Mouse (Mus musculus): ENCODE measurements around the gene Sfxn2. TPM values are rescaled to one million over a fixed set of nuclear protein-coding genes. Genes with fewer than 3 reads are reported as not detected.

Gene Sfxn2
- polyA plus RNA-seq, 1 experiment from 2014 or later, result 10.2 TPM

DNA sequence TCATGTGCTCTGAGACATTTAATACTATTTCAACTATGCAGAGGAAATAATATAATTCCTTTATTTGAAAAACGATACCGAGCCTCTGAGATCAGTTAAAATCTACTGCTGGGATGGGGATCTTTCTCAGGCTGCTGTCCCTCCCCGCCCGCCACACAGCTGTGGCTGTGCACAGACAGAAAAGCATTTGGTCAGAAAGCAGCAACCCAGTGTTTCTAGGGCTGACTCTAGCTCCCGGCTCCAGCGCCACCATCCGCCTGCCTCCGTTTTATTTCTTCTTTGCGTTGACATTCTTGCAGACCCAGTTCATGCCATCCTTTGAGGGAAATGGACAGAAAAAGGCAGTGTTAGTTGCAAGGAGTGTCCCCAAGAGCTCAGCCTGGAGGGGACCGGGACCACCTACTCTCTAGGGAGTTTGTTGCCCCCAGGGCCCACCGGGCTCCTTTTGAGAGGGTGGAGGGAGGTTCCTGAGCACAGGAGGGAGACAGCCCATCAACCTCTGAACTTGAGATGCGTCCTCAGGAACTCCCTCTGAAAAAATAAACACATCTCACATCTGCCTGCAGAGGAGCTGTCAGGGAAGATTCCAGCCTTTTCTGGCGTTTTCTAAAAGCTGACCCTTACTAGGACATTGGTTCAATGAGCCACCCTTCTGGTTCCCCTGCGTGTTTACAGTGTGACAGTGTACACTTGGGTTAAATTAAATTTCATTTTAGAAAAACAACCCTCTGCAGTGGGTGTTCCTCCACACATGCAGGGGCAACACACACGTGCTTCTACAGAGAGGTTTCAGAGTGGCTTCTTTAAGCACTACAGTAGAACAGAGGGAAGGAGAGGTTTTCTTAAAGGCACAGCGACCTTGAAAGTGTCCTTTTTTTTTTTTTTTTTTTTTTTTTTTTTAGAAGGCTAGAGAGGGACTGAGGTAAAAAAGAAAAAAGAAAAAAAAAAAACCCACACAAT is 41.8 kb upstream of the Sfxn2 start:
- peak overlapping the region; percentile 91 for H3K27ac ChIP-seq (replicated peaks)
- H3K27me3 ChIP-seq, result no peaks in the 10 kb centered on the region
- no peak for ATAC-seq (ENCODE audit: low FRiP score, low read depth)
- H3K4me1 ChIP-seq (replicated peaks), result peaks cover 79% of the 10 kb centered on the region
- peak overlapping the region; percentile 18; the same call in 1 of the 2 replicates for H3K9ac ChIP-seq
- peak overlapping the region; percentile 21 for H3K4me2 ChIP-seq
- H3K4me3 ChIP-seq, result no peak overlapping the region
- H3K36me3 ChIP-seq, result no peaks in the 10 kb centered on the region
- WGBS, result 7% methylated on average over 16 of the region's 16 CpGs
- H3K9me3 ChIP-seq, result no peaks in the 10 kb centered on the region

DNA sequence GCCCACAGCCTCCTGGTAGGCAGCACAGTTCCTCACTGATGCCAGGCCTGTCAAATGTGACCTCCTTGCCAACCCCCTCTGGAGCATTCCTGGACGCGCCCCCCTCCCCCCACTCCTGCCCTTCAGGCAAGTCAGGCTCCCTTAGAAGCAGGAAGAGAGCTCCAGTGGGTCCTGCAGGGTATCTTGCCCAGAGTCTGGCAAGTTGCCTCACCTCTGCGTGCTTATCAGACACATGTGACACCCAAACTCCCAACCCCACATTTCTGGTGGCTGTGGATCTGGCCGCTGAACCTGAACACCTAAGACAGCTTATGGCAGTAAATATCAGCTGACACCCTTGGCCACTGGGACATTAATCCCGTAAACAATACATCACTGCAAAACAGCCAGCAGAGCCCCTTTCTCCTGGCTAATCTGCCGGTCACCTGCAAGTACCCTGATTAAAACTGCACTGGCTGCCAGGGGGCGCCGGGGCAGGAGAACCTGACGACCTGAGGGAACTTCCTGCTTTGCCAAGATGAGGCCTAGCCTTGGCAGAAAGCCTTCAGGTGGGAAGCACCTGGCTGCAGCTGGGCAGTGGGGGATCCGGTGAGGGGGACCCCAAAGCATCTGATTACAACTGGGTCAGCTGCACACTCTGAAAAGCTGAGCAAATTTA is 41.0 kb upstream of the Sfxn2 start:
- ATAC-seq (ENCODE audit: low FRiP score, low read depth), result no peak
- Histone ChIP-seq H3K4me2 (no peak overlapping the region; the same call in 1 of the 2 replicates), H3K9ac (peak overlapping the region; percentile 23; the same call in 1 of the 2 replicates), H3K9me3 (no peaks in the 10 kb centered on the region), H3K4me1 (replicated peaks) (peaks cover 72% of the 10 kb centered on the region), H3K27me3 (no peaks in the 10 kb centered on the region), H3K27ac (replicated peaks) (peak overlapping the region; percentile 76), H3K4me3 (no peak overlapping the region), H3K36me3 (no peaks in the 10 kb centered on the region)
- 11% methylated on average over 10 of the region's 10 CpGs for WGBS

GRCm38 (mm10) chr19:46533066-46533465 is 40.1 kb upstream of the Sfxn2 start:
- Histone ChIP-seq H3K4me2 (no peak overlapping the region), H3K27me3 (no peaks in the 10 kb centered on the region), H3K4me3 (no peak overlapping the region), H3K9me3 (no peaks in the 10 kb centered on the region), H3K36me3 (no peaks in the 10 kb centered on the region), H3K27ac (replicated peaks) (peak overlapping the region; percentile 76), H3K9ac (no peak overlapping the region), H3K4me1 (replicated peaks) (peaks cover 63% of the 10 kb centered on the region)
- no peak for ATAC-seq (ENCODE audit: low FRiP score, low read depth)
- 58% methylated on average over 4 of the region's 4 CpGs for WGBS

DNA sequence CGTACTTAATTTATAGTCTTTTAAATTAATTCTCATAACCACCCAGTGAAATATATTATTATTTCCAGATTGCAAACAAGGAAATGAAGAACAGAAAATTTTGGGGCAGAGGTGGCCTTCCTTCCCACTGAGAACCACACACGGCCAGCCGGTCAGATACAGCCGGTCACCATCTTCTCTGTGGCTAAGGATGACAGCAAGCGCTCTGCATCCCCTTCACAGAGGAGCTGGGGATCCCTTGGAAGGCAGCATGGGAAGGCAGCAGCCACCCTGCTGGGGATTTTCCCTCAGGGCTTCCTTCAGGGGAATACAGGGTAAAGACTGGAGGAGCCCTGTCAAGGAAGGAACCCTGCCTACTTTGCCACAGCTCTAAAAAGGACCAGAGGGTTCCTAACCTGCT is 39.6 kb upstream of the Sfxn2 start:
- no peak overlapping the region for H3K4me2 ChIP-seq
- no peaks in the 10 kb centered on the region for H3K27me3 ChIP-seq
- H3K9me3 ChIP-seq, result no peaks in the 10 kb centered on the region
- H3K9ac ChIP-seq, result no peak overlapping the region
- H3K36me3 ChIP-seq, result no peaks in the 10 kb centered on the region
- ATAC-seq (ENCODE audit: low FRiP score, low read depth), result no peak
- H3K4me3 ChIP-seq, result no peak overlapping the region
- peaks cover 58% of the 10 kb centered on the region for H3K4me1 ChIP-seq (replicated peaks)
- H3K27ac ChIP-seq (replicated peaks), result peak overlapping the region; percentile 76; the same call in 1 of the 2 replicates
- WGBS, result 59% methylated on average over 5 of the region's 5 CpGs

DNA sequence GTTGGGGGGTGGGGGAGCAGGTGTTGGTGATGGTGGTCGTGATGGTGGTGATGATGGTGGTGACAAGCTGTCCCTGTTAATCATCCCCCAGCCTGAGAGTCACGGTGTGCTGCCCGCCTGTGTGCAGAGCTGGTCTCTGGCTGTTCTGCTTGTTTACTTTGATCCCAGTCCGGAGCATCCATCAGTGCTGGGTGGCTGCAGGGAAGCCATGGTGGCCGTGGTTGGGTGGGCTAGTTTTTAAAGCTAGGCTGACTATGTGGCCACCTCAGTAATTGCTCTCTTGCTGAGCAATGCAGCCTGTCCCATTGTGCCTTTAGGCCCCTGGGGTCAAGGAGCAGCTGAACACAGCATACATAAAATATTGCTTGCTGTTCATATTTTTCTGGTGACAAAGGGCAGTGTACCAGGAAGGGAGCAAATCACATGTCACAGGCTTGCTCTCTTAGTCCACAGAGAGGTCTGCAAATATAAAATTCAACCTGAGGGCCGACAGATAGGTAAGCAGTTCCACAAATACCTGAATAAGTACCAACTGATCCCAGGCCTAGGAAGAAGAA is 38.5 kb upstream of the Sfxn2 start:
- H3K4me3 ChIP-seq, result no peak overlapping the region
- no peaks in the 10 kb centered on the region for H3K9me3 ChIP-seq
- ATAC-seq (ENCODE audit: low FRiP score, low read depth), result no peak
- no peaks in the 10 kb centered on the region for H3K27me3 ChIP-seq
- H3K27ac ChIP-seq (replicated peaks), result no peak overlapping the region
- 35% methylated on average over 6 of the region's 6 CpGs for WGBS
- H3K36me3 ChIP-seq, result no peaks in the 10 kb centered on the region
- H3K4me2 ChIP-seq, result no peak overlapping the region
- no peak overlapping the region for H3K9ac ChIP-seq
- peaks cover 47% of the 10 kb centered on the region for H3K4me1 ChIP-seq (replicated peaks)

- WGBS, result 80% methylated on average over 9 of the region's 9 CpGs
- no peaks in the 10 kb centered on the region for H3K27me3 ChIP-seq
- no peak overlapping the region for H3K4me3 ChIP-seq
- H3K27ac ChIP-seq (replicated peaks), result no peak overlapping the region
- no peaks in the 10 kb centered on the region for H3K9me3 ChIP-seq
- peaks cover 21% of the 10 kb centered on the region for H3K36me3 ChIP-seq
- H3K4me2 ChIP-seq, result no peak overlapping the region
- peaks cover 20% of the 10 kb centered on the region for H3K4me1 ChIP-seq (replicated peaks)
- no peak for ATAC-seq (ENCODE audit: low FRiP score, low read depth)
- no peak overlapping the region for H3K9ac ChIP-seq
Measured at GRCm38 (mm10) chr19:46537357-46537756, 35.8 kb upstream of the Sfxn2 start.

DNA sequence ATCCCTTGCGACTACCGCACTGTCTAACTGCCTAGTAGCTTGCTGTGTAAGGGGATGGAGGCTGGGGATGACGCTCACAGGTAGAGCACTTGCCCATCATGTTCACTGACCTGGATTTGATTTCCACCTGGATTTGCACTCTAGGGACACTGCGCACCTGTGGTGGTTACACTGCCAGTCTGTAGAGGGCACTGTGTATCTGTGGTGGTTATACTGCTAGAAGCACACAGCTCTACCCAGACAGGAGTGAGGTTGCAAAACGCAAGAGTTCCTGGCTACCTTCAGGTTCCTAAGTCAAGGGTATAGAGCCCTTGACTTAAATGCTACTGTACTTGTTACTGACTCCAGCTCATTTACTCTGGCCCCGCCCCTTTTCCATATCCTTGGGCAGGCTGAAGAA is 35.0 kb upstream of the Sfxn2 start:
- Histone ChIP-seq H3K4me3 (no peak overlapping the region), H3K4me2 (no peak overlapping the region), H3K9me3 (no peaks in the 10 kb centered on the region), H3K27me3 (no peaks in the 10 kb centered on the region), H3K36me3 (peaks cover 25% of the 10 kb centered on the region), H3K9ac (no peak overlapping the region), H3K27ac (replicated peaks) (no peak overlapping the region), H3K4me1 (replicated peaks) (peaks cover 11% of the 10 kb centered on the region)
- no peak for ATAC-seq (ENCODE audit: low FRiP score, low read depth)
- WGBS, result 84% methylated on average over 6 of the region's 6 CpGs

DNA sequence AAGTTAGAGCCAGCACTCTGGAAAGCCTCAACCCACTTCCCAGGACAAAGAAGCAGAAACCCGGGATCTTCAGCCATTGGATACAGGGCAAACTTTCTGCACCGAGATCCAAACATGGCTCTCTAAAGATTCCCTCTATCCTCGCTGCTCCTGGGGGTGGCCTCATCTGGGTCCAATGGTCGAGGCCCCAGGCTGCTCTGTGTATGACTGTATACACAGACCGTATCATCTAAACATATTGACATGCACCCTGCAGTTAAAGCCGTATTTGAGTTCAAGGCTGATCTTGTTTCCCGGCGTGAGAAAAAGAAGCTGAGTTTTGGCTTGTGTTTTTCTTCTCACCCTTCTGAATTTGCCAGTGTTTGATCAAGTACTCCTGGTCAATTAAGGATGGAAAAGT is 30.4 kb upstream of the Sfxn2 start:
- WGBS, result 84% methylated on average over 8 of the region's 8 CpGs
- no peak overlapping the region for H3K27ac ChIP-seq (replicated peaks)

GRCm38 (mm10) chr19:46547565-46547964 is 25.6 kb upstream of the Sfxn2 start:
- 55% methylated on average over 6 of the region's 6 CpGs for WGBS
- no peaks in the 10 kb centered on the region for H3K9me3 ChIP-seq
- peak overlapping the region; percentile 78; the same call in 1 of the 2 replicates for H3K27ac ChIP-seq (replicated peaks)
- H3K27me3 ChIP-seq, result no peaks in the 10 kb centered on the region
- peaks cover 27% of the 10 kb centered on the region for H3K36me3 ChIP-seq
- no peak overlapping the region for H3K4me2 ChIP-seq
- H3K4me3 ChIP-seq, result no peak overlapping the region
- peaks cover 12% of the 10 kb centered on the region for H3K4me1 ChIP-seq (replicated peaks)
- H3K9ac ChIP-seq, result no peak overlapping the region
- ATAC-seq (ENCODE audit: low FRiP score, low read depth), result no peak

More for the DNA sequence above, 30.4 kb upstream of the Sfxn2 start:
- H3K27me3 ChIP-seq, result no peaks in the 10 kb centered on the region
- ATAC-seq (ENCODE audit: low FRiP score, low read depth), result no peak
- no peak overlapping the region for H3K4me2 ChIP-seq
- H3K9ac ChIP-seq, result no peak overlapping the region
- H3K36me3 ChIP-seq, result peaks cover 25% of the 10 kb centered on the region
- H3K9me3 ChIP-seq, result no peaks in the 10 kb centered on the region
- H3K4me3 ChIP-seq, result no peak overlapping the region
- H3K4me1 ChIP-seq (replicated peaks), result peaks cover 5% of the 10 kb centered on the region

DNA sequence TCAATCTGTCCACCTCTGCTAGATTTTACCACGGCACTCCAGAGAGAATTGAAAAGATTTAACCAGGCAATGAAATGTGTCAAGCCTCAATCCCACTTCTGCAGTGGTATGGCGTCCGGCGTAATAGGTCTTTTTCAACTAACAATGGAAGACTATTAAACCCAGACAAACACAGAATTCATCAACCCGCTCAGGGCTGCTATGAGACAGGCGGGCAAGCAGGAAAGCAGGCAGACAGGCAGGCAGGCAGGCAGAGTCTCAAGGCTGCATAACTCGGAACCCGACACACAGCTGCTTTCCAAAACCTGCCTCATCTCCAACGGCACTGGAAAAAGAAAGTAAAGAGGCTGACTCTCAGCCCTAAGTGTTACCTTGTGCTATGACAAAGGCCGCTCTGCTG is 25.1 kb upstream of the Sfxn2 start:
- Histone ChIP-seq H3K9me3 (no peaks in the 10 kb centered on the region), H3K27ac (replicated peaks) (peak overlapping the region; percentile 78), H3K9ac (no peak overlapping the region), H3K4me2 (no peak overlapping the region), H3K4me1 (replicated peaks) (peaks cover 12% of the 10 kb centered on the region), H3K36me3 (peaks cover 24% of the 10 kb centered on the region), H3K4me3 (no peak overlapping the region), H3K27me3 (no peaks in the 10 kb centered on the region)
- WGBS, result 41% methylated on average over 10 of the region's 10 CpGs
- ATAC-seq (ENCODE audit: low FRiP score, low read depth), result no peak

- Histone ChIP-seq H3K4me3 (no peak overlapping the region), H3K27me3 (no peaks in the 10 kb centered on the region), H3K9me3 (no peaks in the 10 kb centered on the region), H3K27ac (replicated peaks) (no peak overlapping the region), H3K4me2 (no peak overlapping the region), H3K9ac (no peak overlapping the region), H3K4me1 (replicated peaks) (peaks cover 19% of the 10 kb centered on the region), H3K36me3 (peaks cover 26% of the 10 kb centered on the region)
- 97% methylated on average over 4 of the region's 4 CpGs for WGBS
- no peak for ATAC-seq (ENCODE audit: low FRiP score, low read depth)
Measured at GRCm38 (mm10) chr19:46550385-46550784, 22.8 kb upstream of the Sfxn2 start.

DNA sequence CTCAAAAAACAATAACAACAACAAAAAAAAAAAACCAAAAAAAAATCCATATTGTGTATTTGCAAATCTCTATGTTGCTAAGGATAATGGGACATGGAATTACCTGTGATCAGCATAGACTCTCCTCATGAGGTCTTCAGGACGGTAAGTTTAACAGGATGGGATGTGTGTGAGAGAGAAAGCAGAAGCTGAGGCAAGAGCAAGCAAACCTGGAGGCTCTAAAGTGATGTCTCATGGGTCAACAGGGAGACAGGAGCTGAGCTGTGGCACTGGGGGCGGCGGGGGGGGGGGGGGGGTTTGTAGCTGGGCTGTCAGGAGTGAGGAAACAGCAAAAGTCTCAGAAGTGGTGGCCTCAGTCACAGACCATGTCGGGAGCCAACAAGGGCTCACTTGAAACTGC is 20.7 kb upstream of the Sfxn2 start:
- Histone ChIP-seq H3K4me2 (no peak overlapping the region), H3K36me3 (peaks cover 42% of the 10 kb centered on the region), H3K9me3 (no peaks in the 10 kb centered on the region), H3K4me1 (replicated peaks) (peaks cover 16% of the 10 kb centered on the region), H3K9ac (no peak overlapping the region), H3K4me3 (no peak overlapping the region), H3K27ac (replicated peaks) (no peak overlapping the region), H3K27me3 (no peaks in the 10 kb centered on the region)
- WGBS, result 91% methylated on average over 4 of the region's 4 CpGs
- no peak for ATAC-seq (ENCODE audit: low FRiP score, low read depth)

Measured in hindbrain, embryonic 15.5 days (tissue).